Mouse (Mus musculus) kidney, postnatal 25 days (tissue): ENCODE results near the gene Car8.
"Not testable (repeated sequence)": the region's sequence is repeated elsewhere in the genome, so short reads cannot be mapped to it uniquely, and the experiment has no call there.

Experiments
- DNase-seq, 2 experiments: peaks; one replicate each; pipeline ENCODE4 v3.0.0; 2021; ENCODE audit warnings: mixed read lengths in 2 of 2

The Car8 gene

GRCm38 (mm10) chr4:8201631-8202030 is 37.2 kb downstream of the Car8 start:
- DNase-seq: no peak

GRCm38 (mm10) chr4:8200081-8200480 is 38.8 kb downstream of the Car8 start:
- peak; percentile 31 to 78 for DNase-seq

GRCm38 (mm10) chr4:8198033-8198432 is 40.8 kb downstream of the Car8 start:
- DNase-seq: peak; percentile 62 to 70

- peak in 1 of 2 experiments; percentile 12 for DNase-seq
Observed at GRCm38 (mm10) chr4:8190441-8190840, 48.4 kb downstream of the Car8 start.

- no peak for DNase-seq
Observed at GRCm38 (mm10) chr4:8186921-8187687, 51.7 kb downstream of the Car8 start.

GRCm38 (mm10) chr4:8180576-8180975 is 58.3 kb downstream of the Car8 start:
- DNase-seq: no peak

- DNase-seq: no peak
Observed at GRCm38 (mm10) chr4:8154589-8155198, 84.1 kb downstream of the Car8 start.

GRCm38 (mm10) chr4:8153926-8154325 is 84.9 kb downstream of the Car8 start:
- not testable (repeated sequence) for DNase-seq

- no peak for DNase-seq
Observed at GRCm38 (mm10) chr4:8137403-8137802, 101.4 kb downstream of the Car8 start.

- DNase-seq: no peak
Observed at GRCm38 (mm10) chr4:8132024-8132423, 106.8 kb downstream of the Car8 start.

GRCm38 (mm10) chr4:8113558-8113957 is 125.3 kb downstream of the Car8 start:
- peak; percentile 23 to 55 for DNase-seq

GRCm38 (mm10) chr4:8111891-8112290 is 127.0 kb downstream of the Car8 start:
- no peak for DNase-seq

- DNase-seq: no peak
Observed at GRCm38 (mm10) chr4:8109906-8110567, 128.8 kb downstream of the Car8 start.

- no peak for DNase-seq
Observed at GRCm38 (mm10) chr4:8101466-8101865, 137.4 kb downstream of the Car8 start.

- no peak for DNase-seq
Observed at GRCm38 (mm10) chr4:8098084-8098483, 140.8 kb downstream of the Car8 start.

- no peak for DNase-seq
Observed at GRCm38 (mm10) chr4:8097683-8098082, 141.2 kb downstream of the Car8 start.

- not testable (repeated sequence) for DNase-seq
Observed at GRCm38 (mm10) chr4:8093566-8093965, 145.3 kb downstream of the Car8 start.
